Mouse (Mus musculus) lung, embryonic 15.5 days (tissue): Measurements from ENCODE around the gene Mrtfa. TPM values are rescaled to one million over a fixed set of nuclear protein-coding genes. Genes with fewer than 3 reads are reported as not detected.

ENCODE experiments used
- ATAC-seq: fragments of 200-750 bp; cut with Nextera tagmentation; 2 replicates; pipeline ENCODE4 v1.8.0; 2017; ENCODE audit warnings: moderate number of reproducible peaks, borderline replicate concordance; ENCODE audit not compliant: low FRiP score, low TSS enrichment; ENCODE audit errors: extremely low read depth
- H3K27ac ChIP-seq: fragments of 300-500 bp; sonication (generic); 2 replicates; pipeline ENCODE4 v1.5.1; 2015; ENCODE audit warnings: moderate library complexity, mild to moderate bottlenecking, inconsistent platforms
- H3K27me3 ChIP-seq: fragments of 300-500 bp; sonication (generic); 2 replicates; pipeline ENCODE4 v1.6.1; 2015; ENCODE audit warnings: inconsistent platforms
- H3K36me3 ChIP-seq: fragments of 300-500 bp; sonication (generic); 2 replicates; pipeline ENCODE4 v1.6.1; 2015; ENCODE audit warnings: inconsistent platforms
- H3K4me1 ChIP-seq: fragments of 300-500 bp; sonication (generic); 2 replicates; pipeline ENCODE4 v1.6.1; 2015; ENCODE audit warnings: inconsistent platforms
- H3K4me2 ChIP-seq: fragments of 300-500 bp; sonication (generic); 2 replicates; pipeline ENCODE4 v1.6.1; 2015; ENCODE audit warnings: inconsistent platforms, mild to moderate bottlenecking, moderate library complexity
- H3K4me3 ChIP-seq: fragments of 300-500 bp; sonication (generic); 2 replicates; pipeline ENCODE4 v1.5.1; 2015; ENCODE audit warnings: mild to moderate bottlenecking, inconsistent platforms
- H3K9ac ChIP-seq: fragments of 300-500 bp; sonication (generic); 2 replicates; pipeline ENCODE4 v1.6.1; 2015; ENCODE audit warnings: inconsistent platforms
- H3K9me3 ChIP-seq: fragments of 300-500 bp; sonication (generic); 2 replicates; pipeline ENCODE4 v1.6.1; 2016; ENCODE audit warnings: inconsistent platforms
- WGBS: fragments of 180-500 bp; shearing (Covaris S2); methylation state at CpG from one replicate; pipeline ENCODE4 v1.1.7; 2015; 5-methylcytosine and 5-hydroxymethylcytosine counted together
- polyA plus RNA-seq: library from polyadenylated mRNA; unstranded; fragments of >200 nt; fragmentation: Nextera tagmentation; extraction: Ambion mirVana; gene quantifications from 2 replicates; pipeline ENCODE4 v1.2.1, GENCODE M21; 2015

Mrtfa gene
- polyA plus RNA-seq, 1 experiment from 2014 or later, result 24.2 TPM

DNA sequence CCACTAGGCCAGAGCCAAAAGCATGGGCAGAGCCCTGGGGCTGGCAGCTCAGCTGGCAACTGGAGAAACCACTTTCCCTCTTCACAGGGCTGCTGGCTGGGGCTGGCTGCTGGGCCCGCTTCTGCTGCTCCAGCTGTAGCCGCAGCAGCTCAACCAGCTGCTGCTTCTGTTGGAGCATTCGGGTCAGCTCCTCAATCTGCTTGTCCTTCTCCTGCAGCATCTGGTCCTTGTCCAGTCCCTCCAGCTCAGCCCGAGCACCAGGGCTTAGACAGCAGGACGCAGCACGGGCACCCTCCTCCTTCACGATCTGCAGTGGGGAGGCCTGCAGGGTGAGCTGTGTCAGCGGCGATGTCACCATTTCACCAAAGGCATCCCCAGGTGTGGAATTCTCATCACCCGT, 174.1 kb downstream of the Mrtfa start:
- ATAC-seq, result no peak
- no peaks in the 10 kb centered on the region for H3K27me3 ChIP-seq
- peaks cover 83% of the 10 kb centered on the region for H3K36me3 ChIP-seq
- no peak overlapping the region for H3K9ac ChIP-seq
- 86% methylated on average over 9 of the region's 10 CpGs for WGBS
- H3K4me1 ChIP-seq, result no peaks in the 10 kb centered on the region
- H3K4me3 ChIP-seq, result no peak overlapping the region
- no peak overlapping the region for H3K27ac ChIP-seq
- H3K4me2 ChIP-seq, result no peak overlapping the region
- H3K9me3 ChIP-seq, result no peaks in the 10 kb centered on the region

DNA sequence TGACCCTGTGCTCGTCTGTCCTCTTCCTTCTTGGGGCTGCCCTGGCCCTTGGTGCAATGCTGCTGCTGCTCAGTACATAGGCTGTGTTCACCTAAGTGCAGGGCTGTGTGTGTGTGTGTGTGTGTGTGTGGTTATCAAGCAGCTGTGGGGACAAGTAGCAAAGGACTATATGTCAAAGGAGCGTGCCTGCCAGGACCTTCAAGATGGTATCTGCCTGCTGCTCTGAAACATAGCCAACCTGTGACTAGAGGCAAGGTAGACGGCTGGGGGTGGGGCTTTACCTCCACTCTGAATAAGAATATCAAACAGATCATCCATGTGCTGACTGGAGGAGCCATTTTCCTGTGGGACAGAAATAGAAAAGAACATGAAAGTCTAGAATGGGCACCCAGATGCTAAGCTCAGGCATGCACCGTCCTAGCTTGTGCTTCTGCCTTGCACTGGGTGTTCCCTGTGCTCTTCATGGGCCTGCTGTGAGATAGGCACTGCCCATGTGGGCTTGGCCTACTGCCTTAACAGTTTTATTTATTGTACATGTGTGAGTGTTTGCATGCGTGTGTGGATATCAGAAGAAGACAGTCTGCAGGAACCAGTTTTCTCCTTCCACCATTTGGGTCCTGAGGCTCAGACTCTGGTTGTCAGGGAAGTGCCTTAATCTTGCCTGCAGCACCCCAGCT, 175.4 kb downstream of the Mrtfa start:
- no peak overlapping the region for H3K27ac ChIP-seq
- peaks cover 87% of the 10 kb centered on the region for H3K36me3 ChIP-seq
- no peak overlapping the region for H3K9ac ChIP-seq
- H3K4me3 ChIP-seq, result no peak overlapping the region
- no peaks in the 10 kb centered on the region for H3K27me3 ChIP-seq
- no peak overlapping the region for H3K4me2 ChIP-seq
- ATAC-seq, result no peak
- no peaks in the 10 kb centered on the region for H3K4me1 ChIP-seq
- no peaks in the 10 kb centered on the region for H3K9me3 ChIP-seq
- WGBS, result 69% methylated on average over 5 of the region's 5 CpGs

DNA sequence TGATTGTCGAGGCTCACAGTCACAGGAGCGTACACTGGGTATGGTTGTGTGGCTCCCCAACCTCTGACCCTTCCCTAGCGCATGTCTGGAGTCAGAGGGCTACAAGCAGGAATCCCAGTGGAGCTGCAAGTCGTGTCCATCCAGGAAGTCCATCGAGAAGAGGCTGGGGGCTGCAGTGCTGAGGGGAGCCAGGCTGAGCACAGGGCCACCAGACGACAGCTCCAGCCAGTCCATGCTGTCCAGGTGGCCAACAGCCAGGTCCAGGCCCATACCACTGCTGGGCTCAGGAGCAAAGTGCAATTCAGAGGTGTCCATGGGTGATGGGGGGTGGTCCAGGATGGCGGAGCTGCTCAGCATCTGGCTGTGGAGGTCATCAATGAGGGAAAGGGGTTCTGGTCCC, 177.4 kb downstream of the Mrtfa start:
- no peak overlapping the region for H3K9ac ChIP-seq
- H3K4me3 ChIP-seq, result no peak overlapping the region
- 84% methylated on average over 7 of the region's 7 CpGs for WGBS
- H3K36me3 ChIP-seq, result peaks cover 76% of the 10 kb centered on the region
- H3K4me1 ChIP-seq, result no peaks in the 10 kb centered on the region
- no peak for ATAC-seq
- no peak overlapping the region for H3K4me2 ChIP-seq
- H3K9me3 ChIP-seq, result no peaks in the 10 kb centered on the region
- H3K27ac ChIP-seq, result no peak overlapping the region
- no peaks in the 10 kb centered on the region for H3K27me3 ChIP-seq

DNA sequence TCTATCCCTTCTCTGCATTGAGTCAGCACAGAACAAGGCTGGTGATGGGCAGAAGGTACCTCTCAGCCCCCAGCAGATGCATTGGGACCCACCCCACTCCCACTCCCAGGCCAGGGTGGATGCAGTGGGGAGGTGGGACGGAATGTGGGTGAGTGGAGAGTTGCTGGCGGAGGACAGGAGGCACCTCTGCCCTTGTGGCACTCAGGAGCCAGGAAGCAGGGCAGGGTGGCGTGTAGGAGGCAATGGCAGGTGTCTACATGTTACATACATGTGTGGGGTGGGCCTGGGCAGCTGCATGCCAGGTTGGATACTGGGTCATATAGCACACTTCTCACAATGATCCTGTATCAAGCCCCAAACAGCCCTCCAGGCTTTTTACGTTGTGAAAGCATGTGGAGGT, 178.2 kb downstream of the Mrtfa start:
- no peaks in the 10 kb centered on the region for H3K9me3 ChIP-seq
- no peaks in the 10 kb centered on the region for H3K4me1 ChIP-seq
- H3K9ac ChIP-seq, result no peak overlapping the region
- no peak overlapping the region for H3K4me2 ChIP-seq
- no peaks in the 10 kb centered on the region for H3K27me3 ChIP-seq
- WGBS, result 89% methylated on average over 4 of the region's 4 CpGs
- no peak overlapping the region for H3K4me3 ChIP-seq
- H3K27ac ChIP-seq, result no peak overlapping the region
- peaks cover 68% of the 10 kb centered on the region for H3K36me3 ChIP-seq
- ATAC-seq, result no peak

DNA sequence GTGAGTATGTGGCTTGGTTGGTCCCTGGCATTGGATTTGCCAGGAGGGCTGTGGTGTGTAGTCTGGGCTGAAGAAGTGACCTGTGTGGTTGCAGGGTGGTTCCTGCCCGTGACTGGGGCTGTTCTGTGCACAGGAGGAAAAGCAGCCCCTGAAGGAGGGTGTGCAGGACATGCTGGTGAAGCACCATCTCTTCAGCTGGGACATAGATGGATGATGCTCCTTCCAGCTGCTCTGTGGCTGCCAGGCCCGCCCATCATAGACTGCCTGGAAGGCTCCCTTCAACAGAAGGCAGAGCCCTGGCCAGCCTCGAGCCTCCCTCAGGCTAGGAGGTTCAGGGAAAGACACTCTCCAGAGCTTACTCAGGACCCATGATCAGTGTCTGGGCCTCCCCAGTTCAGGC, 179.0 kb downstream of the Mrtfa start:
- peaks cover 62% of the 10 kb centered on the region for H3K36me3 ChIP-seq
- H3K27me3 ChIP-seq, result no peaks in the 10 kb centered on the region

DNA sequence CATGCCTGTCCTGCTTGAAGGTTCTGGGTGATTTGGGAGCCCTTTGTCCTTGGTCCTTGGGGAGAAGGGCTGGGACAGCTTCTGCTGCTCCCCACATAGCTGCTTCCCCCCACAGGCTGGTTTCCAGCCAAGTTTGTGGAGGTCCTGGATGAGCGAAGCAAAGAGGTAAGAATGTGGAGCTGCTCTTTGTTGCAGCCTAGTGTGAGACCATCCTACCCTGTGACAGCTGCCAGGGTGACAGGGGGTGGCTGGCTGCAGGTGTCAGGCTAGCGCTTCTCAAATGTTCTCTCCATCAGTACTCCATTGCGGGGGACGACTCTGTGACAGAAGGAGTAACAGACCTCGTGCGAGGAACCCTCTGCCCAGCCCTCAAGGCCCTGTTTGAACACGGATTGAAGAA, 180.4 kb downstream of the Mrtfa start:
- peaks cover 47% of the 10 kb centered on the region for H3K36me3 ChIP-seq
- no peak overlapping the region for H3K4me3 ChIP-seq
- H3K27ac ChIP-seq, result no peak overlapping the region
- no peaks in the 10 kb centered on the region for H3K27me3 ChIP-seq
- no peak overlapping the region for H3K9ac ChIP-seq
- no peaks in the 10 kb centered on the region for H3K9me3 ChIP-seq
- 70% methylated on average over 7 of the region's 7 CpGs for WGBS
- no peak overlapping the region for H3K4me2 ChIP-seq
- ATAC-seq, result no peak
- H3K4me1 ChIP-seq, result no peaks in the 10 kb centered on the region

More for the DNA sequence above, 179.0 kb downstream of the Mrtfa start:
- no peaks in the 10 kb centered on the region for H3K4me1 ChIP-seq
- no peak overlapping the region for H3K4me2 ChIP-seq
- H3K4me3 ChIP-seq, result no peak overlapping the region
- no peaks in the 10 kb centered on the region for H3K9me3 ChIP-seq
- 0 out of 2 replicates have a peak, but pooled peaks have one; percentile 3 for ATAC-seq
- no peak overlapping the region for H3K27ac ChIP-seq
- no peak overlapping the region for H3K9ac ChIP-seq
- 58% methylated on average over 3 of the region's 3 CpGs for WGBS

DNA sequence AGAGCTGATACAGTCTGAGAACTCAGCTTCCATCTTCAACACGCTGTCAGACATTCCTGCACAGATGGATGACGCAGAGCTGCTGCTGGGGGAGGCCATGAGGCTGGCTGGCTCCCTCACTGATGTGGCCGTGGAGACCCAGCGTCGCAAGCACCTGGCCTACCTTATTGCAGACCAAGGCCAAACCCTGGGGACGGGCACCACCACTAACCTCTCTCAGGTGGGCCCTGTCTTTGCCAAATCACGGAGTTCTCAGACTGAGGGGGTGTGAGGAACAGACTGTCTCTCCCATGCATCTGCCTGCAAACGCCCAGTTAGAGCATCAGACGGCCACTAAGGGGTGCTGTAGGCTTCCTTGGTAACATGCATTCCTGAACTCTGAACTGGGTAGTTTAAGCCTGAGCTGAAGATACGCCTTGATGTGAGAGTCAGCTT, 181.9 kb downstream of the Mrtfa start:
- H3K9ac ChIP-seq, result no peak overlapping the region
- H3K9me3 ChIP-seq, result no peaks in the 10 kb centered on the region
- H3K4me2 ChIP-seq, result no peak overlapping the region
- peaks cover 34% of the 10 kb centered on the region for H3K36me3 ChIP-seq
- no peak for ATAC-seq
- no peaks in the 10 kb centered on the region for H3K4me1 ChIP-seq
- H3K4me3 ChIP-seq, result no peak overlapping the region
- no peaks in the 10 kb centered on the region for H3K27me3 ChIP-seq
- WGBS, result 49% methylated on average over 10 of the region's 10 CpGs
- H3K27ac ChIP-seq, result no peak overlapping the region

DNA sequence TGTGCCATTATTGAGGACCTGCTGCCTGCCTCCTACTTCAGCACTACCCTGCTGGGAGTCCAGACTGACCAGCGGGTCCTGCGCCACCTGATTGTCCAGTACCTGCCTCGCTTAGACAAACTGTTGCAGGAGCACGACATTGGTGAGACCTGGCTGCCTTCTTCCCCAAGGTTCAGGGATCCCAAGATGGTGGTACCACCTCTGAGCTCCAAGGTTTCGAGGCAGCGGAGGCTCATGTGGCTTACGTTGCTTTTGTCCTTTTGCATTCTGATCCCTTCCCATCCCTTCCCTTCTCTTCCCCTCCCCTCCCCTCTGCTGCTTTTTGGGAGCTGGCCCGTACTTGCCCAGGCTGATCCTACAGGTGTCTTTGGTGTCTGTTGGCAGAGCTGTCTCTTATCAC, 182.7 kb downstream of the Mrtfa start:
- Histone ChIP-seq H3K27me3 (no peaks in the 10 kb centered on the region), H3K4me2 (no peak overlapping the region), H3K27ac (no peak overlapping the region), H3K36me3 (peaks cover 30% of the 10 kb centered on the region), H3K9ac (no peak overlapping the region), H3K4me1 (no peaks in the 10 kb centered on the region), H3K4me3 (no peak overlapping the region), H3K9me3 (no peaks in the 10 kb centered on the region)
- no peak for ATAC-seq
- 86% methylated on average over 8 of the region's 8 CpGs for WGBS

DNA sequence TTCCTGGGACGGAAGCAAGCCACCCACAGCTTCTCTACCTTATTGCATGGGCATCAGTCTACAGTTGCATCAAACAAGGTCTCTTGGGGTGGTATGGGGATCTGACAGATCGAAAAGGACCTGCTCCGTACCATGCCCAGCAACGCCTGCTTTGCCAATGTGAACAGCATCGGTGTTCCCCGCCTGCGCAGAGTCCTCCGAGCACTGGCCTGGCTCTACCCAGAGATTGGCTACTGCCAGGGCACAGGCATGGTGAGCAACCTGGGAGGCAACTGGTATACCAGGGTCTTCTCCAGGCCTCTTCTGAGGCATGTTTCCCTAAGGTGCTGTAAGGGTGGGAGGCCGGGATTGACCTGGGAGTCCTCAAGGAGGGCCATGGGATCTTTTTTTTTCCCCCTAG, 183.2 kb downstream of the Mrtfa start:
- H3K4me3 ChIP-seq, result no peak overlapping the region
- H3K27ac ChIP-seq, result no peak overlapping the region
- no peaks in the 10 kb centered on the region for H3K27me3 ChIP-seq
- no peak overlapping the region for H3K9ac ChIP-seq
- 94% methylated on average over 9 of the region's 9 CpGs for WGBS
- H3K36me3 ChIP-seq, result peaks cover 25% of the 10 kb centered on the region
- ATAC-seq, result no peak
- no peak overlapping the region for H3K4me2 ChIP-seq
- no peaks in the 10 kb centered on the region for H3K9me3 ChIP-seq
- no peaks in the 10 kb centered on the region for H3K4me1 ChIP-seq

DNA sequence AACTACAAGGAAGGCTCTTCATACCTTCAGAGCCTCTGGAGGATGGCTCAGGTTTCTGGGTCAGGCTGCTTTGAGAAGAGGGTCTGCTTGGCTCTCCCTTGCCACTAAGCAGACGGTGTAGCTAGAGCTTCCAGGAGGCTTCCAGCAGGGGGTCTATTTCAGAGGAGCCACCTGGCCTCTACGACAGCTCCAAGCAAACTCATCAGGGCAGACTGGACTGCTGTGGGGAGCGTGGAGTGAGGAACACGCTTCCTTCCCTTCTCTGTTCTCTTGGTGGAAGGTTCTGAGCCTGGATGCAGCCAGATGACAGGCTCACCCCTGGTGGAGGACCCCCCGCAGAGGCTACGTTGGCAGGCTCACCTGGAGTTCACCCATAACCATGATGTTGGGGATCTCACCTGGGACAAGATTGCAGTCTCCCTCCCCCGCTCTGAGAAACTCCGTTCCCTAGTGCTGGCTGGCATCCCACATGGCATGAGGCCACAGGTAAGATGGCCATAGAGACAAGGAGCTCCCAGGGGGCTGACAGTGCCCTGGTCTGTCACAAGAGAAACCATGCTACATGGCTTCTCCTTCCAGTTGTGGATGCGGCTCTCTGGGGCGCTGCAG, 184.3 kb downstream of the Mrtfa start:
- no peak for ATAC-seq
- WGBS, result 81% methylated on average over 10 of the region's 10 CpGs
- Histone ChIP-seq H3K27ac (no peak overlapping the region), H3K27me3 (no peaks in the 10 kb centered on the region), H3K36me3 (peaks cover 15% of the 10 kb centered on the region), H3K4me3 (no peak overlapping the region), H3K9me3 (no peaks in the 10 kb centered on the region), H3K4me1 (no peaks in the 10 kb centered on the region), H3K9ac (no peak overlapping the region), H3K4me2 (no peak overlapping the region)

DNA sequence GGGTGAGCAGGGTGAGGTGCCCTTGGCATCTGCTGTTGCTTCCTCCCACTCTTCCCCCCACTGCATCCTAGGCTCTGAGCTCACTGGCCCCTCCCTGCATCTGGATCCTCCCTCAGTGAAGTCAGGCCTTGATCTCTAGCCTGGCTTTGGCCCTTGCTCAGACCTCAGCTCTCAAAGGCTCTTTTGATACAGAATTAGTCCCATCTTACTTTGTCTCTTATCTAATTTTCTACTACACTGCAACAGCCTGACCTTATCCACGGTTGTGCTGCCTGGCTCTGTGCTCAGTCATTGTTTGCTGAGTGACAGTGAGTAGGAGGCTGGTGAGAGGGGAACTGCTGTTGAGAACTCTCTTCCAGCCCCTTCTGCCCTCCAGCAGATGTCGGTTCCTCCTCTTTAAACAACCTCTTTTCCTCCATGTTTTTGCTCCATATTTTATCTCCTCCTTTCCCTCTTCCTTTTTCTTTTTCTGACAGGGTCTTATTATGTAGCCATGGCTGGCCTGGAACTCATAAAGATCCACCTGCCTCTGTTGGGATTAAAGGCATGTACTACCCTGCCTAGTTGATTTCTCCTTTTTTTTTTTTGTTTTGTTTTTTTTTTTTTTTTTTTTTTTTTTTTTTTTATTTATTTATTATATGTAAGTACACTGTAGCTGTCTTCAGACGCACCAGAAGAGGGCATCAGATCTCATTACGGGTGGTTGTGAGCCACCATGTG, 190.0 kb downstream of the Mrtfa start:
- no peak overlapping the region for H3K4me3 ChIP-seq
- no peaks in the 10 kb centered on the region for H3K27me3 ChIP-seq
- no peak overlapping the region for H3K27ac ChIP-seq
- 26% methylated on average over 3 of the region's 4 CpGs for WGBS
- no peak overlapping the region for H3K4me2 ChIP-seq
- H3K36me3 ChIP-seq, result peaks cover 4% of the 10 kb centered on the region; the same call in 1 of the 2 replicates
- no peak for ATAC-seq
- H3K4me1 ChIP-seq, result peaks cover 15% of the 10 kb centered on the region
- peak overlapping the region; percentile 3; the same call in 1 of the 2 replicates for H3K9ac ChIP-seq
- H3K9me3 ChIP-seq, result no peaks in the 10 kb centered on the region

DNA sequence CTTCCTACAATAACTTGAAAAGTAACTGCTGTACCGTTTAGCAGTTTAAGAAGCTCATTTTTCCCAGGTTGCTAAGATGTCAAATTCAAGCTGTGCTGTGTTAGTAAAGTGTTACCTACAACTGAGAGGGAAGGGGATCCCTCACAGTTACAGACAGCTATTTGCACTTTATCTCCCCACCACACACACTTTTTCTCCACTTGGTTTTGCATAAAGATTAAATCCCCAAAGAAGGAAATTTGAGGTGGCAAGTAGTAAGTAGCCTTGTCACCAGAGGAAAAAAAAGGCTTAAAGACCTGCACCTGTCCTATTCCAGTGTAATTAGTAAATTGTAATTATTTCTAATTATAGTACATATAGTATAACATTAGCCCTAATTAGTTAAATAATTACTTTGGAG, 193.5 kb downstream of the Mrtfa start:
- H3K27ac ChIP-seq, result peak overlapping the region; percentile 66
- no peak overlapping the region for H3K4me2 ChIP-seq
- H3K4me3 ChIP-seq, result no peak overlapping the region
- H3K9me3 ChIP-seq, result no peaks in the 10 kb centered on the region
- no peaks in the 10 kb centered on the region for H3K36me3 ChIP-seq
- no peak for ATAC-seq
- H3K4me1 ChIP-seq, result peaks cover 15% of the 10 kb centered on the region
- no peaks in the 10 kb centered on the region for H3K27me3 ChIP-seq
- WGBS, result 31% methylated on average over 1 of the region's 1 CpGs
- H3K9ac ChIP-seq, result no peak overlapping the region
